31 mouse cellular contexts compared by ENCODE assay signal in genomic region chr16:62856273-62856672, GRCm38 (mm10). TPM values are rescaled to one million over a fixed set of nuclear protein-coding genes. Genes with fewer than 3 reads are reported as not detected.
DNase-seq lines count a peak whose midpoint lies in the region; ATAC-seq and TF ChIP-seq lines count a peak whose summit lies in the region.
"Had no signal": no experiment of that assay in that cellular context is flagged by ENCODE, and none has a peak within 500 bp of the region (broad histone marks: within the 10 kb centered on the region; RNA-seq: fewer than 3 reads in every experiment).

No protein-coding gene starts in this region.

- H3K9ac ChIP-seq in liver, embryonic 12.5 days, result no peak overlapping the region
- H3K9ac ChIP-seq in liver, postnatal 0 days (replicated peaks), result no peak overlapping the region
- no peak overlapping the region for H3K9ac ChIP-seq in MEL (ENCODE audit: control insufficient read depth, low read depth, low read length, poor library complexity, severe bottlenecking)
- H3K9ac ChIP-seq: forebrain, postnatal 0 days; heart, embryonic 13.5 days; hindbrain, embryonic 12.5 days; hindbrain, embryonic 15.5 days had no signal

- no peaks in the 10 kb centered on the region for H3K27me3 ChIP-seq in liver, embryonic 12.5 days (replicated peaks)
- H3K27me3 ChIP-seq in liver, postnatal 0 days (ENCODE audit: insufficient read depth, low read length), result no peaks in the 10 kb centered on the region
- H3K27me3 ChIP-seq in MEL (ENCODE audit: control insufficient read depth in 1 of 2, insufficient read depth in 2 of 2, low read length in 2 of 2), result no peaks in the 10 kb centered on the region
- H3K27me3 ChIP-seq: heart, embryonic 13.5 days; hindbrain, embryonic 12.5 days; Patski had no signal

- 0 out of 2 replicates have a peak overlapping the region, but pooled peaks have one; percentile 16 for H3K4me3 ChIP-seq in liver, embryonic 12.5 days
- H3K4me3 ChIP-seq in liver, postnatal 0 days (ENCODE audit: low read depth, low read length), result no peak overlapping the region
- no peak overlapping the region for H3K4me3 ChIP-seq in MEL (ENCODE audit: control insufficient read depth in 1 of 2, insufficient read depth in 1 of 2, low read depth in 2 of 2, low read length in 2 of 2)
- H3K4me3 ChIP-seq: forebrain, embryonic 10.5 days; heart, adult 2 months; heart, embryonic 10.5 days; heart, embryonic 13.5 days; hindbrain, embryonic 12.5 days; hindbrain, embryonic 15.5 days had no signal

- TF ChIP-seq CTCF in liver, postnatal 0 days (IDR thresholded peaks at IDR 0.05; ENCODE audit: low read depth), result no peak
- no peak for TF ChIP-seq CTCF in MEL (IDR thresholded peaks at IDR 0.05 in 2 of 3, conservative IDR thresholded peaks at IDR 0.05 in 1 of 3; ENCODE audit: control insufficient read depth in 1 of 3, insufficient read depth in 1 of 3, low read depth in 2 of 3, low read length in 3 of 3, poor library complexity in 1 of 3, severe bottlenecking in 1 of 3)

- 47% methylated on average over 2 of the region's 2 CpGs for WGBS in liver, embryonic 12.5 days (ENCODE audit: insufficient replicate concordance)
- 66% methylated on average over 2 of the region's 2 CpGs for WGBS in liver, postnatal 0 days (ENCODE audit: insufficient replicate concordance)

- H3K79me2 ChIP-seq in MEL (ENCODE audit: control insufficient read depth, insufficient read depth, low read length, poor library complexity), result no peaks in the 10 kb centered on the region

- TF ChIP-seq RAD21 in MEL (IDR thresholded peaks at IDR 0.05; ENCODE audit: low read depth, low read length), result no peak

- no peak for TF ChIP-seq POLR2A in MEL (IDR thresholded peaks at IDR 0.05; ENCODE audit: control insufficient read depth in 1 of 2, insufficient read depth in 1 of 2, low read depth in 1 of 2, low read length in 2 of 2, poor library complexity in 1 of 2)

- no peak for TF ChIP-seq EP300 in liver, postnatal 0 days (IDR thresholded peaks at IDR 0.05; ENCODE audit: low read depth)
- peak; percentile 78 to 91 for TF ChIP-seq EP300 in MEL (IDR thresholded peaks at IDR 0.05; ENCODE audit: low read depth in 1 of 2, low read length in 2 of 2)

- DNase-seq in liver, postnatal 0 days, result no peak
- DNase-seq in MEL (ENCODE audit: low read depth, low spot score), result peak; percentile 73
- no peak for DNase-seq in lung, postnatal 10 days
- DNase-seq in embryo, embryonic 11 days, result no peak
- DNase-seq: adrenal gland, postnatal 14 days; B cell, adult 2 months; cerebellum, adult 11-12 months; cerebellum, adult 8-10 months; cerebellum, postnatal 10 days; cerebellum, postnatal 36 days; forebrain, postnatal 0 days; gastrocnemius, postnatal 25 days; heart, adult 2 months; heart, postnatal 14 days; heart, postnatal 4 days had no signal

- peak overlapping the region; percentile 95; the same call in 1 of the 2 replicates for H3K4me2 ChIP-seq in liver, embryonic 12.5 days
- H3K4me2 ChIP-seq in liver, postnatal 0 days (ENCODE audit: low read depth, low read length), result no peak overlapping the region
- H3K4me2 ChIP-seq: hindbrain, embryonic 12.5 days; hindbrain, embryonic 15.5 days had no signal

- H3K9me3 ChIP-seq in liver, embryonic 12.5 days (replicated peaks), result no peaks in the 10 kb centered on the region
- no peaks in the 10 kb centered on the region for H3K9me3 ChIP-seq in liver, postnatal 0 days (ENCODE audit: low read length)
- H3K9me3 ChIP-seq in MEL (replicated peaks; ENCODE audit: insufficient read depth, low read length), result no peaks in the 10 kb centered on the region
- H3K9me3 ChIP-seq: forebrain, embryonic 10.5 days; heart, embryonic 10.5 days; heart, embryonic 13.5 days; hindbrain, embryonic 12.5 days; hindbrain, embryonic 15.5 days had no signal

- no peak for ATAC-seq in liver, embryonic 12.5 days
- no peak for ATAC-seq in liver, postnatal 0 days
- ATAC-seq in granulocyte monocyte progenitor cell, adult 5-6 weeks (replicated peaks; ENCODE audit: poor library complexity, severe bottlenecking), result peak; percentile 30; the same call in 1 of the 2 replicates
- 0 out of 2 replicates have a peak, but pooled peaks have one; percentile 20 for ATAC-seq in megakaryocyte progenitor cell, adult 5-6 weeks (replicated peaks; ENCODE audit: poor library complexity)
- ATAC-seq: forebrain, embryonic 14.5 days; forebrain, postnatal 0 days; Patski had no signal

- no peak overlapping the region for H3K27ac ChIP-seq in liver, embryonic 12.5 days
- H3K27ac ChIP-seq in liver, postnatal 0 days (ENCODE audit: low read depth), result no peak overlapping the region
- peak overlapping the region; percentile 58 for H3K27ac ChIP-seq in MEL (ENCODE audit: control insufficient read depth, low read depth, low read length)
- H3K27ac ChIP-seq: forebrain, embryonic 10.5 days; heart, adult 2 months; heart, embryonic 10.5 days; heart, embryonic 13.5 days; hindbrain, embryonic 12.5 days; hindbrain, embryonic 15.5 days had no signal

- H3K36me3 ChIP-seq in liver, embryonic 12.5 days, result no peaks in the 10 kb centered on the region
- no peaks in the 10 kb centered on the region for H3K36me3 ChIP-seq in liver, postnatal 0 days (replicated peaks; ENCODE audit: insufficient read depth, low read length)
- peaks cover 0 to 18% of the 10 kb centered on the region in 2 experiments; a peak in 2 of 4 replicates for H3K36me3 ChIP-seq in MEL (ENCODE audit: control insufficient read depth in 1 of 2, insufficient read depth in 2 of 2, low read length in 2 of 2)
- H3K36me3 ChIP-seq: forebrain, embryonic 10.5 days; heart, embryonic 10.5 days; heart, embryonic 13.5 days; hindbrain, embryonic 12.5 days; hindbrain, embryonic 15.5 days had no signal

- peaks cover 33% of the 10 kb centered on the region for H3K4me1 ChIP-seq in liver, embryonic 12.5 days
- H3K4me1 ChIP-seq in liver, postnatal 0 days (ENCODE audit: insufficient read depth), result no peaks in the 10 kb centered on the region
- peaks cover 11 to 18% of the 10 kb centered on the region in 2 experiments for H3K4me1 ChIP-seq in MEL (ENCODE audit: control insufficient read depth in 1 of 2, insufficient read depth in 2 of 2, low read length in 2 of 2)
- H3K4me1 ChIP-seq: heart, embryonic 10.5 days had no signal

TF ChIP-seq in MEL, 35 proteins besides CTCF, POLR2A, EP300 and RAD21 (continues in another document):
- TF ChIP-seq POLR2AphosphoS2 (IDR thresholded peaks at IDR 0.05; ENCODE audit: low read length) (no peak), SIN3A (IDR thresholded peaks at IDR 0.05; ENCODE audit: low read length) (peak; percentile 59; the same call in 1 of the 2 replicates), TCF12 (IDR thresholded peaks at IDR 0.05; ENCODE audit: low read depth, low read length) (peak; percentile 55; the same call in 1 of the 2 replicates), E2F4 (IDR thresholded peaks at IDR 0.05; ENCODE audit: borderline replicate concordance, low read depth, low read length) (no peak), NRF1 (IDR thresholded peaks at IDR 0.05; ENCODE audit: insufficient read depth, low read depth, low read length, poor library complexity, severe bottlenecking) (no peak), GATA1 (IDR thresholded peaks at IDR 0.05; ENCODE audit: low read depth, low read length) (peak; percentile 88), MEF2A (IDR thresholded peaks at IDR 0.05; ENCODE audit: extremely low read depth, insufficient replicate concordance, low read depth, low read length, poor library complexity, severe bottlenecking) (peak; percentile 59; the same call in 1 of the 2 replicates), ETS1 (IDR thresholded peaks at IDR 0.05; ENCODE audit: low read depth, low read length) (peak; percentile 55; the same call in 1 of the 2 replicates), MAFK (IDR thresholded peaks at IDR 0.05; ENCODE audit: borderline replicate concordance, low read depth, low read length) (no peak), SMC3 (IDR thresholded peaks at IDR 0.05; ENCODE audit: low read depth, low read length) (no peak), TBP (IDR thresholded peaks at IDR 0.05; ENCODE audit: low read depth, low read length) (no peak), TAL1 (IDR thresholded peaks at IDR 0.05; ENCODE audit: low read length) (0 out of 2 replicates have a peak, but pooled peaks have one; percentile 15)

RNA-seq across cellular contexts. Expression of gene Pros1, which starts 2.2 kb away (rescaled TPM):
- polyA plus RNA-seq in liver, embryonic 12.5 days (2016; fragmentation: Nextera tagmentation; extraction: Ambion mirVana), result 17.8 and 19.5 TPM in 2 replicates
- polyA plus RNA-seq in liver, postnatal 0 days (2015; fragmentation: Nextera tagmentation; extraction: Ambion mirVana), result 18.2 and 19.1 TPM in 2 replicates
- total RNA-seq in MEL (2012; rRNA removed), result 1.4 and 1.7 TPM in 2 replicates
- 1 to 10 TPM in 1 of 2 experiments, not detected in 1; 1.7 TPM for polyA plus RNA-seq in MEL (2012; ENCODE audit: insufficient read depth in 1 of 2, insufficient read length in 2 of 2, low read depth in 1 of 2, low replicate concordance in 2 of 2, missing spikeins in 1 of 2)
- total RNA-seq in granulocyte monocyte progenitor cell, adult 5-6 weeks (2014; fragmentation: Nextera tagmentation), result 1.5 and 3.7 TPM in 2 replicates
- total RNA-seq in granulocyte monocyte progenitor cell, adult 5-6 weeks (2017), result 7.0 and 9.1 TPM in 2 replicates
- 2.3 and 3.8 TPM in 2 replicates for total RNA-seq in megakaryocyte progenitor cell, adult 5-6 weeks (2015)
- total RNA-seq in megakaryocyte progenitor cell, adult 5-6 weeks (2017), result 4.1 and 6.1 TPM in 2 replicates

RNA-seq across cellular contexts. Expression of gene Arl13b, which starts 9.4 kb away (rescaled TPM):
- 5.8 TPM in 2 replicates for polyA plus RNA-seq in liver, embryonic 12.5 days (2016; fragmentation: Nextera tagmentation; extraction: Ambion mirVana)
- polyA plus RNA-seq in liver, postnatal 0 days (2015; fragmentation: Nextera tagmentation; extraction: Ambion mirVana), result 3.0 and 3.4 TPM in 2 replicates
- total RNA-seq in MEL (2012; rRNA removed), result 3.2 and 4.4 TPM in 2 replicates
- 1 to 10 TPM in 1 of 2 experiments, not detected in 1; 4.3 TPM for polyA plus RNA-seq in MEL (2012; ENCODE audit: insufficient read depth in 1 of 2, insufficient read length in 2 of 2, low read depth in 1 of 2, low replicate concordance in 2 of 2, missing spikeins in 1 of 2)
- 6.9 and 10.7 TPM in 2 replicates for total RNA-seq in granulocyte monocyte progenitor cell, adult 5-6 weeks (2014; fragmentation: Nextera tagmentation)
- total RNA-seq in granulocyte monocyte progenitor cell, adult 5-6 weeks (2017), result 7.7 and 8.4 TPM in 2 replicates
- 8.3 and 8.8 TPM in 2 replicates for total RNA-seq in megakaryocyte progenitor cell, adult 5-6 weeks (2015)
- total RNA-seq in megakaryocyte progenitor cell, adult 5-6 weeks (2017), result 6.0 and 6.8 TPM in 2 replicates

RNA-seq across cellular contexts. Expression of gene Stx19, which starts 41.8 kb away (rescaled TPM):
- polyA plus RNA-seq in liver, embryonic 12.5 days (2016; fragmentation: Nextera tagmentation; extraction: Ambion mirVana), result 0.11 and 0.23 TPM in 2 replicates
- 0.04 TPM in 1 of 2 replicates, not detected in the other for polyA plus RNA-seq in liver, postnatal 0 days (2015; fragmentation: Nextera tagmentation; extraction: Ambion mirVana)
- total RNA-seq in MEL (2012; rRNA removed), result not detected in 2 replicates
- polyA plus RNA-seq in MEL (2012; ENCODE audit: insufficient read depth in 1 of 2, insufficient read length in 2 of 2, low read depth in 1 of 2, low replicate concordance in 2 of 2, missing spikeins in 1 of 2), result under 1 TPM in 1 of 2 experiments, not detected in 1; 0.13 TPM
- not detected in 2 replicates for total RNA-seq in granulocyte monocyte progenitor cell, adult 5-6 weeks (2014; fragmentation: Nextera tagmentation)
- total RNA-seq in granulocyte monocyte progenitor cell, adult 5-6 weeks (2017), result not detected in 2 replicates
- not detected in 2 replicates for total RNA-seq in megakaryocyte progenitor cell, adult 5-6 weeks (2015)
- not detected in 2 replicates for total RNA-seq in megakaryocyte progenitor cell, adult 5-6 weeks (2017)
- total RNA-seq: adrenal gland, adult 18-20 months; adrenal gland, postnatal 14 days; adrenal gland, postnatal 4 days; CH12.LX; gastrocnemius, adult 8-10 months; gastrocnemius, postnatal 25 days; heart, adult 2 months; heart, postnatal 14 days; heart, postnatal 4 days had no signal
- polyA plus RNA-seq: cortical plate, adult 2 months; frontal cortex, adult 2 months had no signal

Comparison
In these comparisons a context has a peak if more than half of its experiments do, and no peak if none do; other contexts are left out.
1. ATAC-seq: peak in granulocyte monocyte progenitor cell, adult 5-6 weeks (single experiment) and megakaryocyte progenitor cell, adult 5-6 weeks (single experiment); none in liver, embryonic 12.5 days (single experiment) and liver, postnatal 0 days (single experiment).